Mouse (Mus musculus): ENCODE measurements at regions not wholly inside any gene's neighbourhood (a gene's known extent, or its start where the extent isn't known, plus 50 kb on each side); places are given as distances from the start of the nearest gene placed in this dataset.

DNA sequence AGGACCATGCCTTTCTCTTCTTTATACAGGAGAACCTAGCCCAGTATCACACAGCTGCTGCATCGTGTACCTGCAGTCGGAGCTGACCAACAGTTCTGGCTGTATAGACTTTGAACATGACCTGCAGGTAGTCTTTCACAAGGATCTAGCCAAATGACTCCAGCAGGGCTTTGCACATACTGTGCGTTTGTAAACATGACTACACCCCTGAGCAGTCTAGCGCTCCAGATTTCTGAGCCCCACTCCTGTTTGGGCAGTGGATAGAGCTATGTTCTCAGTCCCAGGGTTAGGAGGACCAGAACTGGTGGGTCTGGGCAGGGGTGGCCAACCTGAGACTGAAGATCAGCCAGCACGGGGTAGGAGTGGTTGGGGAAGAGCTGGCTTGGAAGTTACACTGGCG, 74.6 kb downstream of the Tmem121 start:
- TF ChIP-seq CTCF (IDR thresholded peaks at IDR 0.05) (no peak), EP300 (IDR thresholded peaks at IDR 0.05; ENCODE audit: insufficient read depth, low read depth, low read length) (no peak)

All from heart, adult 2 months (tissue).